Mouse (Mus musculus): ENCODE data around the gene Fam90a1b. TPM values are rescaled to one million over a fixed set of nuclear protein-coding genes. Genes with fewer than 3 reads are reported as not detected.

Gene Fam90a1b
- not detected for polyA plus RNA-seq (2017; shearing (Covaris generic))

DNA sequence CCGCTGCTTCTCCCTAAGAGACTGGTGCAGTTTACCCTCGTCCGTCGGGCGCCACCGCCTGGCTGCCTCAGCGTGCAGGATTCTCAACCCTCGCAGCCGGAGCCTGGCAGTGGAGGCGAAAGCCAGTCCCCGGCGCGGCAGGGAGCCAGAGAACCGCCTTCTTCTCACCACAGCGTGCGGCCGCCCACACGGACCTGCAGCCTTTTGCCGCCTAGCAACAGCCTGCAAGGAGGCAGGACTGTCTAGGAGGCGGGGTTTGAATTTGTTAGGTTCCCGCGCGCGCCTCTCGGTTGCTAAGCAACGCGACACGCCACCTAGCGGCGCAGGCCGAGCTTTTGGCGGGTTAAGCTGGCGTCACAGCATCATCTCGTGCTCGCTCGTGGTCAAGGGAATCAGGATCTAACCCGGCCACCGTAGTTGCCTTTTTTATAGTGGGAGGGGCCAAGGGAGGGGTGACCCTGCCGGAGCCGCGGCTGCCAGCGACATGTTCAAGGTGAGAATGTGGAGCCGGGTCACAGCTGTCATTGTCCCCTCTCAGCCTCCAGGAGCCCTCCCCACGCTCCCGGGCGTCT, at the start of gene Fam90a1b, which contains the start of gene Apoo:
Fam90a1b (minus strand) TSS at position 108 of the 572 bp plus-strand sequence.
Apoo (plus strand) TSS at position 448 of the 572 bp plus-strand sequence.

Other genes with a start within 250 kb of the Fam90a1b start
- gene Zfx, start 243.1 kb downstream of the Fam90a1b start, polyA plus RNA-seq (2017; shearing (Covaris generic)): 35.9 TPM
- 40.2 TPM for gene Eif2s3x, start 153.9 kb downstream of the Fam90a1b start, polyA plus RNA-seq (2017; shearing (Covaris generic))
- gene Klhl15, start 132.2 kb downstream of the Fam90a1b start, polyA plus RNA-seq (2017; shearing (Covaris generic)): 8.3 TPM
- gene Apoo, start 340 bp upstream of the Fam90a1b start, polyA plus RNA-seq (2017; shearing (Covaris generic)): 17.5 TPM
- 3.9 TPM for gene Maged1, start 175.4 kb upstream of the Fam90a1b start, polyA plus RNA-seq (2017; shearing (Covaris generic))

Data from CD4-positive, CD25-positive, alpha-beta regulatory T cell (primary cell).